Mouse (Mus musculus) cortical plate, adult 2 months (tissue): ENCODE results near the gene Dclk1.

Experiments used
- CTCF ChIP-seq: fragments of 200-500 bp; IDR thresholded peaks from 2 replicates; pipeline ENCODE4 v1.5.1; 2011; ENCODE audit warnings: mild to moderate bottlenecking, control low read depth, low read length; ENCODE audit not compliant: insufficient read depth; ENCODE audit errors: extremely low read depth
- POLR2A ChIP-seq: fragments of 200-500 bp; IDR thresholded peaks from 2 replicates; pipeline ENCODE4 v1.6.1; 2011; ENCODE audit warnings: mild to moderate bottlenecking, low read length, control low read depth; ENCODE audit not compliant: insufficient read depth; ENCODE audit errors: extremely low read depth

- TF ChIP-seq CTCF (0 out of 2 replicates have a peak, but pooled peaks have one; percentile 21), POLR2A (no peak)
Measured at GRCm38 (mm10) chr3:55411547-55411946, 169.4 kb downstream of the Dclk1 start.
